Mouse (Mus musculus) embryonic facial prominence, embryonic 12.5 days (tissue): Measurements from ENCODE around the gene Slco3a1. TPM values are rescaled to one million over a fixed set of nuclear protein-coding genes. Genes with fewer than 3 reads are reported as not detected.
A peak's percentile ranks its signal among the peaks of the same experiment; 100 is the strongest.

ENCODE experiments used
- ATAC-seq: fragments of 200-750 bp; cut with Nextera tagmentation; 2 replicates; pipeline ENCODE4 v1.8.0; 2017; ENCODE audit not compliant: insufficient number of reproducible peaks, insufficient read depth, low FRiP score, low TSS enrichment
- H3K27ac ChIP-seq: fragments of 300-500 bp; sonication (generic); 2 replicates; pipeline ENCODE4 v1.5.1; 2016; ENCODE audit warnings: mild to moderate bottlenecking
- H3K27me3 ChIP-seq: fragments of 300-500 bp; sonication (generic); 2 replicates; pipeline ENCODE4 v1.6.1; 2016; ENCODE audit warnings: mild to moderate bottlenecking, moderate library complexity
- H3K36me3 ChIP-seq: fragments of 300-500 bp; sonication (generic); 2 replicates; pipeline ENCODE4 v1.6.1; 2016; ENCODE audit warnings: mild to moderate bottlenecking
- H3K4me1 ChIP-seq: fragments of 300-500 bp; sonication (generic); 2 replicates; pipeline ENCODE4 v1.6.1; 2016
- H3K4me2 ChIP-seq: fragments of 300-500 bp; sonication (generic); replicated peaks from 2 replicates; pipeline ENCODE4 v1.6.1; 2016; ENCODE audit warnings: mild to moderate bottlenecking, moderate library complexity
- H3K4me3 ChIP-seq: fragments of 300-500 bp; sonication (generic); 2 replicates; pipeline ENCODE4 v1.5.1; 2016; ENCODE audit warnings: mild to moderate bottlenecking
- H3K9ac ChIP-seq: fragments of 300-500 bp; sonication (generic); 2 replicates; pipeline ENCODE4 v1.6.1; 2016; ENCODE audit warnings: mild to moderate bottlenecking, moderate library complexity
- H3K9me3 ChIP-seq: fragments of 300-500 bp; sonication (generic); 2 replicates; pipeline ENCODE4 v1.6.1; 2016; ENCODE audit warnings: mild to moderate bottlenecking, moderate library complexity
- WGBS: fragments of 180-500 bp; shearing (Covaris S2); methylation state at CpG from one replicate; pipeline ENCODE4 v1.1.7; 2016; 5-methylcytosine and 5-hydroxymethylcytosine counted together
- polyA plus RNA-seq: library from polyadenylated mRNA; unstranded; fragments of >200 nt; fragmentation: Nextera tagmentation; extraction: Ambion mirVana; gene quantifications from 2 replicates; pipeline ENCODE4 v1.2.1, GENCODE M21; 2016

Slco3a1 gene
- polyA plus RNA-seq, 1 experiment from 2014 or later: 11.9 TPM

GRCm38 (mm10) chr7:74363440-74363839 is 191.1 kb downstream of the Slco3a1 start:
- 84% methylated on average over 2 of the region's 2 CpGs for WGBS
- H3K9ac ChIP-seq: no peak overlapping the region
- peaks cover 4% of the 10 kb centered on the region; the same call in 1 of the 2 replicates for H3K4me1 ChIP-seq
- H3K27ac ChIP-seq: no peak overlapping the region
- no peak for ATAC-seq
- H3K9me3 ChIP-seq: no peaks in the 10 kb centered on the region
- H3K27me3 ChIP-seq: no peaks in the 10 kb centered on the region
- H3K36me3 ChIP-seq: no peaks in the 10 kb centered on the region
- H3K4me3 ChIP-seq: no peak overlapping the region
- H3K4me2 ChIP-seq: no peak overlapping the region

- Histone ChIP-seq H3K4me3 (no peak overlapping the region), H3K27me3 (no peaks in the 10 kb centered on the region), H3K9ac (no peak overlapping the region), H3K9me3 (no peaks in the 10 kb centered on the region), H3K36me3 (no peaks in the 10 kb centered on the region), H3K27ac (no peak overlapping the region), H3K4me2 (no peak overlapping the region), H3K4me1 (peaks cover 8% of the 10 kb centered on the region; the same call in 1 of the 2 replicates)
- WGBS: 71% methylated on average over 2 of the region's 2 CpGs
- ATAC-seq: no peak
Observed at GRCm38 (mm10) chr7:74361677-74362076, 192.9 kb downstream of the Slco3a1 start.

DNA sequence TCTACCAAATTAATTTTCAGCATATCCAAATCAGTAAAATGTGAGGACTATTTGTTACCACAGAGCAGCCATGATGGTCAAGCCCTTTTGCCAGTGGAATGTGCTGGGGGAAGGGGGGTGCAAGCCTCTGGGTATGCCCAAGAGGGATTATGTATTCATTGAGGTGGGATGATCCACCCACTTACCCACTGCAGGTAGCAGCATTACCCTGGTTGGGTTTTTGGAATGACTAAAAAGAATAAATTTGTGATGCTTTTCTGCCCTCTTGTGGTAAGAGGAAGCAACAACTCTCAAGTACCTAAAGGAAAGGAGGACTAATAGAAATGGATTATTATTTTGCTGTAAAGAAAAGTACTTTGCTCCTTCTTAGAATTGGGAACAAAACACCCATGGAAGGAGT is 197.6 kb downstream of the Slco3a1 start:
- Histone ChIP-seq H3K4me1 (peaks cover 12% of the 10 kb centered on the region), H3K27me3 (no peaks in the 10 kb centered on the region), H3K4me3 (no peak overlapping the region), H3K9ac (no peak overlapping the region), H3K4me2 (no peak overlapping the region), H3K36me3 (no peaks in the 10 kb centered on the region), H3K27ac (no peak overlapping the region), H3K9me3 (no peaks in the 10 kb centered on the region)
- ATAC-seq: no peak

- Histone ChIP-seq H3K4me3 (no peak overlapping the region), H3K9me3 (no peaks in the 10 kb centered on the region), H3K4me1 (peaks cover 12% of the 10 kb centered on the region; the same call in 1 of the 2 replicates), H3K36me3 (no peaks in the 10 kb centered on the region), H3K4me2 (no peak overlapping the region), H3K27ac (no peak overlapping the region), H3K27me3 (no peaks in the 10 kb centered on the region), H3K9ac (no peak overlapping the region)
- 51% methylated on average over 8 of the region's 8 CpGs for WGBS
- 0 out of 2 replicates have a peak, but pooled peaks have one; percentile 9 for ATAC-seq
Observed at GRCm38 (mm10) chr7:74354527-74355256, 199.9 kb downstream of the Slco3a1 start.

DNA sequence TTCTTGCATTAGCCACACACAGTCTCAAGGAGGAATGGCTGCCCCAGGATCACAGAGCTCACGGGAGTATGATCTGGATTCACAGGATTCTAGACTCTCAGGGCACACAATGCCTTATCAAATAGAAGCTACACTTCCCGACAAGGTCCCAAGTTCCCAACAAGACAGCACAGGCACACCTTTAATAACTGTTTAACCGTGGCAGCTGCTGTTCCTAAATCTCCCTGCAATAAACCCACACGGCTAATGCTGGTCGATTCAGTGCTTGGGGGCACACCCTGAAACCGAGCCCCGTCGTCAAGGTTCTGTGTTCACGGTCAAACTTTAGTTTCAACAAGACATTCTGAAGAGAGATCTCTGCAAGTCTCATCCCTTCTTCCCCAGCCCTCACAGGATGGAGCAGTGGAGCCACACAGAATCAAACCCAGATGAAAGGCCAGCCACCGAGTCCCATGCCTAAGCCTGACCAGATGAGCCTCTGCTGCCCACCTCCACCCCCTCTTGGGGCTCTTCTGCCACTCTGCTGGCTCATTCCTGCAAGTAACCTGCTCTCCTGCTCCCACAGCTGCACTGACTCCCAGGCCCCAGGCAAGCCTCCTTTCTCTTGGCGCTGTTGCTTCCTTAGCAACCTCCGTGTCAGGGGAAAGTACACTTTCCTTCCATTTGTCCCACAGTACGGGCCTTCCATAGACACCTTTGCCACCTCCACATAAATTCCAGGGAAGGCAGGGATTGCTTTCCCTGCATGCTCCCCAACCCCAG is 200.7 kb downstream of the Slco3a1 start:
- 56% methylated on average over 13 of the region's 13 CpGs for WGBS
- H3K9ac ChIP-seq: no peak overlapping the region; the same call in 1 of the 2 replicates

GRCm38 (mm10) chr7:74353240-74353639 is 201.3 kb downstream of the Slco3a1 start:
- WGBS: 43% methylated on average over 7 of the region's 7 CpGs
- Histone ChIP-seq H3K36me3 (no peaks in the 10 kb centered on the region), H3K4me1 (peaks cover 10% of the 10 kb centered on the region; the same call in 1 of the 2 replicates), H3K4me2 (no peak overlapping the region), H3K27me3 (no peaks in the 10 kb centered on the region), H3K27ac (no peak overlapping the region), H3K4me3 (no peak overlapping the region), H3K9me3 (no peaks in the 10 kb centered on the region), H3K9ac (no peak overlapping the region)
- no peak for ATAC-seq

More for the DNA sequence above, 200.7 kb downstream of the Slco3a1 start:
- peak; percentile 38; the same call in 1 of the 2 replicates for ATAC-seq
- Histone ChIP-seq H3K27ac (no peak overlapping the region), H3K4me2 (no peak overlapping the region), H3K9me3 (no peaks in the 10 kb centered on the region), H3K4me1 (peaks cover 12% of the 10 kb centered on the region; the same call in 1 of the 2 replicates), H3K27me3 (no peaks in the 10 kb centered on the region), H3K4me3 (no peak overlapping the region), H3K36me3 (no peaks in the 10 kb centered on the region)

GRCm38 (mm10) chr7:74348318-74348890 is 206.2 kb downstream of the Slco3a1 start:
- Histone ChIP-seq H3K4me1 (0 out of 2 replicates have a peak, but pooled peaks cover 14% of the 10 kb centered on the region), H3K4me3 (no peak overlapping the region), H3K27me3 (no peaks in the 10 kb centered on the region), H3K9me3 (no peaks in the 10 kb centered on the region), H3K4me2 (no peak overlapping the region), H3K9ac (no peak overlapping the region), H3K27ac (no peak overlapping the region), H3K36me3 (no peaks in the 10 kb centered on the region)
- 86% methylated on average over 7 of the region's 7 CpGs for WGBS
- ATAC-seq: no peak

DNA sequence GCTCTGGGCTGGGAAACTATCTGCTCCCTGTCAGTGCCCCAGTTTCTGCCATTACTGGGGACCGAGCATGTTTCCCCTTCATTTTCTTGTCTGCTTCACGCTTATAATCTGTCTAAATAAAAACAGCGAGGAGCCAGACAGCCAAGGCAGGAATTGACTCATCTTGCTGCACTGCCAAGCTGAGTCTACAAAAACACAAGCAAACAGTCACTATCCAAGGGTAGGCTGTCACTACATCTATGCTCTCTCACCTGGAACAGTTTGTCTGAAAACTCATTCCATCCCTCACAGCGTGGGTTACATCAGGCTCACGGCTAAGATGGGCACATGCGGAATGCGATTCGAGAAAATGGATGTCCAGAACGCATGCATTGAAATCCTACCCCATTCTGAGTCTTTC is 207.6 kb downstream of the Slco3a1 start:
- Histone ChIP-seq H3K4me2 (no peak overlapping the region), H3K4me1 (0 out of 2 replicates have a peak, but pooled peaks cover 14% of the 10 kb centered on the region), H3K36me3 (no peaks in the 10 kb centered on the region), H3K4me3 (no peak overlapping the region), H3K27ac (0 out of 2 replicates have a peak overlapping the region, but pooled peaks have one; percentile 60), H3K9me3 (no peaks in the 10 kb centered on the region), H3K9ac (no peak overlapping the region), H3K27me3 (no peaks in the 10 kb centered on the region)
- ATAC-seq: no peak
- WGBS: 78% methylated on average over 9 of the region's 9 CpGs

- no peak overlapping the region for H3K4me3 ChIP-seq
- no peak overlapping the region for H3K9ac ChIP-seq
- no peaks in the 10 kb centered on the region for H3K9me3 ChIP-seq
- 43% methylated on average over 3 of the region's 3 CpGs for WGBS
- H3K4me1 ChIP-seq: 0 out of 2 replicates have a peak, but pooled peaks cover 15% of the 10 kb centered on the region
- no peak for ATAC-seq
- no peaks in the 10 kb centered on the region for H3K27me3 ChIP-seq
- no peaks in the 10 kb centered on the region for H3K36me3 ChIP-seq
- H3K4me2 ChIP-seq: no peak overlapping the region
- 0 out of 2 replicates have a peak overlapping the region, but pooled peaks have one; percentile 60 for H3K27ac ChIP-seq
Observed at GRCm38 (mm10) chr7:74346451-74346850, 208.1 kb downstream of the Slco3a1 start.

- 0 out of 2 replicates have a peak overlapping the region, but pooled peaks have one; percentile 19 for H3K27ac ChIP-seq
- no peak overlapping the region for H3K4me3 ChIP-seq
- H3K9me3 ChIP-seq: no peaks in the 10 kb centered on the region
- peaks cover 11% of the 10 kb centered on the region; the same call in 1 of the 2 replicates for H3K4me1 ChIP-seq
- H3K9ac ChIP-seq: no peak overlapping the region
- no peak for ATAC-seq
- WGBS: 33% methylated on average over 4 of the region's 4 CpGs
- H3K4me2 ChIP-seq: no peak overlapping the region
- H3K27me3 ChIP-seq: no peaks in the 10 kb centered on the region
- H3K36me3 ChIP-seq: no peaks in the 10 kb centered on the region
Observed at GRCm38 (mm10) chr7:74341149-74341805, 213.3 kb downstream of the Slco3a1 start.

GRCm38 (mm10) chr7:74340419-74340954 is 214.1 kb downstream of the Slco3a1 start:
- Histone ChIP-seq H3K9me3 (no peaks in the 10 kb centered on the region), H3K27me3 (no peaks in the 10 kb centered on the region), H3K36me3 (no peaks in the 10 kb centered on the region), H3K9ac (no peak overlapping the region), H3K4me2 (no peak overlapping the region), H3K4me3 (no peak overlapping the region), H3K27ac (no peak overlapping the region), H3K4me1 (peaks cover 5% of the 10 kb centered on the region; the same call in 1 of the 2 replicates)
- 80% methylated on average over 8 of the region's 8 CpGs for WGBS
- ATAC-seq: no peak
